Mouse (Mus musculus): ENCODE data around the gene Gm4846. TPM values are rescaled to one million over a fixed set of nuclear protein-coding genes. Genes with fewer than 3 reads are reported as not detected.
"Not testable (repeated sequence)": the region's sequence is repeated elsewhere in the genome, so short reads cannot be mapped to it uniquely, and the experiment has no call there.

The Gm4846 gene
- total RNA-seq (2021): not detected
- long read RNA-seq, experiment 1: 0 reads
- long read RNA-seq, experiment 2: 0 reads

GRCm38 (mm10) chr1:166497488-166497887 is at the start of gene Gm4846:
Gm4846 (minus strand) TSS chr1:166497588.
- not testable (repeated sequence) for H3K4me3 ChIP-seq; DNase-seq (ENCODE audit: low spot score in 2 of 2); H3K27ac ChIP-seq

- not testable (repeated sequence) for H3K27ac ChIP-seq; H3K4me3 ChIP-seq; DNase-seq (ENCODE audit: low spot score in 2 of 2)
These were observed 34.1 kb upstream of the Gm4846 start for GRCm38 (mm10) chr1:166531521-166531920.

- not testable (repeated sequence) for DNase-seq (ENCODE audit: low spot score in 2 of 2); H3K4me3 ChIP-seq; H3K27ac ChIP-seq
These were observed 27.3 kb upstream of the Gm4846 start for GRCm38 (mm10) chr1:166524709-166525108.

- not testable (repeated sequence) for DNase-seq (ENCODE audit: low spot score in 2 of 2); H3K4me3 ChIP-seq; H3K27ac ChIP-seq
These were observed 22.2 kb upstream of the Gm4846 start for GRCm38 (mm10) chr1:166519626-166520025.

GRCm38 (mm10) chr1:166516556-166516955 is 19.2 kb upstream of the Gm4846 start:
- no peak overlapping the region for H3K4me3 ChIP-seq
- H3K27ac ChIP-seq: no peak overlapping the region
- no peak for TF ChIP-seq CTCF (conservative IDR thresholded peaks at IDR 0.05)
- no peak for DNase-seq (ENCODE audit: low spot score in 2 of 2)

- not testable (repeated sequence) for H3K27ac ChIP-seq; DNase-seq (ENCODE audit: low spot score in 2 of 2); H3K4me3 ChIP-seq
These were observed 6.8 kb upstream of the Gm4846 start for GRCm38 (mm10) chr1:166504206-166504605.

GRCm38 (mm10) chr1:166479503-166479902 is 17.9 kb downstream of the Gm4846 start:
- Histone ChIP-seq H3K27ac (no peak overlapping the region), H3K4me3 (no peak overlapping the region)
- TF ChIP-seq CTCF (conservative IDR thresholded peaks at IDR 0.05): no peak
- no peak for DNase-seq (ENCODE audit: low spot score in 2 of 2)

GRCm38 (mm10) chr1:166467172-166467571 is 30.2 kb downstream of the Gm4846 start:
- Histone ChIP-seq H3K4me3 (no peak overlapping the region), H3K27ac (no peak overlapping the region)
- no peak for DNase-seq (ENCODE audit: low spot score in 2 of 2)
- TF ChIP-seq CTCF (conservative IDR thresholded peaks at IDR 0.05): no peak

GRCm38 (mm10) chr1:166462544-166462943 is 34.8 kb downstream of the Gm4846 start:
- Histone ChIP-seq H3K27ac (no peak overlapping the region), H3K4me3 (no peak overlapping the region)
- no peak for DNase-seq (ENCODE audit: low spot score in 2 of 2)
- TF ChIP-seq CTCF (conservative IDR thresholded peaks at IDR 0.05): no peak

- Histone ChIP-seq H3K4me3 (no peak overlapping the region), H3K27ac (no peak overlapping the region)
- TF ChIP-seq CTCF (conservative IDR thresholded peaks at IDR 0.05): no peak
- no peak for DNase-seq (ENCODE audit: low spot score in 2 of 2)
These were observed 55.4 kb downstream of the Gm4846 start for GRCm38 (mm10) chr1:166441992-166442391.

GRCm38 (mm10) chr1:166439426-166439825 is 58.0 kb downstream of the Gm4846 start:
- no peak for TF ChIP-seq CTCF (conservative IDR thresholded peaks at IDR 0.05)
- no peak for DNase-seq (ENCODE audit: low spot score in 2 of 2)
- H3K27ac ChIP-seq: no peak overlapping the region
- no peak overlapping the region for H3K4me3 ChIP-seq

Other genes starting within 250 kb of the Gm4846 start
- gene Ildr2, start 243.4 kb downstream of the Gm4846 start, total RNA-seq (2021): 10 to 100 TPM; 71.5 to 73.6 TPM
- 10 to 100 TPM; 35.2 to 38.2 TPM for gene Tada1, start 118.5 kb downstream of the Gm4846 start, total RNA-seq (2021)
- 10 to 100 TPM; 29.7 to 36.1 TPM for gene Pogk, start 87.7 kb downstream of the Gm4846 start, total RNA-seq (2021)
- gene Gm4847, start 150.1 kb upstream of the Gm4846 start, total RNA-seq (2021): not detected
- gene Fmo9, start 184.3 kb upstream of the Gm4846 start, total RNA-seq (2021): not detected

All from layer of hippocampus, adult 2 months (tissue).